Mouse (Mus musculus): ENCODE results near the gene Npm1. TPM values are rescaled to one million over a fixed set of nuclear protein-coding genes. Genes with fewer than 3 reads are reported as not detected.

Npm1 gene
- total and polyA plus RNA-seq, 2 experiments from 2014 or later, result 179 to 254 TPM

DNA sequence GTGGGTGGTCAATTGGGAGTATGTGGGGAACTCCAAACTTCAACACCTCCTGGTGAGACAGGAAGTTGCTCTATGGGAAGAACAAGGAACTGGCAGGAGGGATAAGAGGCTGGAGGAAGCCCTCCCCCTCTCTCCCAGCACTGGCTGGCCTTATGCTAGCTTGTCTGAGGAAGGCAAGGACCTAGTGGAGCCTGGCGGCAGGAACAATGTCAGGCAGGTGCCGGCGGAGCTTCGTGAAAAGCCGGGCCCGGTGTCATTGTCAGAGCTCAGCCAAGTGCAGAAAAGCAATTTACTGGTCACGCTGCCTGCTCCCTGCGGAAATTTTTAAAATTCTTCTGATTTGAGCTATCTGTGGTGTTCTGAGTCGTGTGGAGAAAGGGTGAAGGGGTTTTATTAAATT lies 19.1 kb downstream of the Npm1 start:
- Histone ChIP-seq H3K9ac (replicated peaks; ENCODE audit: low read depth, low read length) (no peak overlapping the region), H3K4me3 (ENCODE audit: low read depth, low read length) (no peak overlapping the region), H3K4me2 (ENCODE audit: low read depth, low read length) (peak overlapping the region; percentile 9; the same call in 1 of the 2 replicates), H3K27ac (ENCODE audit: low read depth) (peak overlapping the region; percentile 91), H3K9me3 (replicated peaks; ENCODE audit: control insufficient read depth, low read length) (no peaks in the 10 kb centered on the region), H3K4me1 (ENCODE audit: control insufficient read depth, insufficient read depth) (peaks cover 39% of the 10 kb centered on the region), H3K27me3 (ENCODE audit: control insufficient read depth, insufficient read depth, low read length) (no peaks in the 10 kb centered on the region), H3K36me3 (replicated peaks; ENCODE audit: control insufficient read depth, insufficient read depth, low read length) (no peaks in the 10 kb centered on the region)
- ATAC-seq (ENCODE audit: insufficient read depth, low read depth) (no peak), DNase-seq (ENCODE audit: low spot score) (no peak)
- 26% methylated on average over 9 of the region's 9 CpGs for WGBS
- TF ChIP-seq EP300 (IDR thresholded peaks at IDR 0.05; ENCODE audit: low read depth) (no peak), CTCF (IDR thresholded peaks at IDR 0.05; ENCODE audit: low read depth) (no peak)

DNA sequence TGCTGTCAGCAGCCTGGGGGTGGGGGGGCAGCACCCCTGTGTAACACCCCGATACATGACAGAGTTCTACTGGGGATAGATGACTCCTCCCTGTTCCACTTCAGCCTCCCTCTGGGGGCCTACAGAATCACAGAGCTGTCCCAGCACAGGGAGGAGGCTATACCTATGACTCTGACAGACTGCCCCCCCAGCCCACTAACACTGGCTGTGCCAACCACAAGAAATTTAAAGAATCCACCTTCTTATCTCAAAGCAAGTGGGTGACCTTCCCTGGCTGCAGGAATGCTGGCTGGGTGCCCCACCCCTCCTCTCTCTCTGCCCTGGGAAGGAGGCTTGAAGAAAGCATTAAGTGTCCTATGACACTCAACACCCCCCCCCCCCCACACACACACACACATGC lies 20.2 kb downstream of the Npm1 start:
- Histone ChIP-seq H3K9me3 (replicated peaks; ENCODE audit: control insufficient read depth, low read length) (no peaks in the 10 kb centered on the region), H3K4me1 (ENCODE audit: control insufficient read depth, insufficient read depth) (peaks cover 39% of the 10 kb centered on the region), H3K4me3 (ENCODE audit: low read depth, low read length) (no peak overlapping the region), H3K27ac (ENCODE audit: low read depth) (peak overlapping the region; percentile 91), H3K27me3 (ENCODE audit: control insufficient read depth, insufficient read depth, low read length) (no peaks in the 10 kb centered on the region), H3K36me3 (replicated peaks; ENCODE audit: control insufficient read depth, insufficient read depth, low read length) (no peaks in the 10 kb centered on the region), H3K9ac (replicated peaks; ENCODE audit: low read depth, low read length) (no peak overlapping the region), H3K4me2 (ENCODE audit: low read depth, low read length) (peak overlapping the region; percentile 24)
- DNase-seq (ENCODE audit: low spot score) (peak; percentile 89), ATAC-seq (ENCODE audit: insufficient read depth, low read depth) (peak; percentile 54)
- peak; percentile 70; the same call in 1 of the 2 replicates for TF ChIP-seq EP300 (IDR thresholded peaks at IDR 0.05; ENCODE audit: low read depth)
- TF ChIP-seq CTCF (IDR thresholded peaks at IDR 0.05; ENCODE audit: low read depth), result no peak
- WGBS, result 40% methylated on average over 1 of the region's 1 CpGs

DNA sequence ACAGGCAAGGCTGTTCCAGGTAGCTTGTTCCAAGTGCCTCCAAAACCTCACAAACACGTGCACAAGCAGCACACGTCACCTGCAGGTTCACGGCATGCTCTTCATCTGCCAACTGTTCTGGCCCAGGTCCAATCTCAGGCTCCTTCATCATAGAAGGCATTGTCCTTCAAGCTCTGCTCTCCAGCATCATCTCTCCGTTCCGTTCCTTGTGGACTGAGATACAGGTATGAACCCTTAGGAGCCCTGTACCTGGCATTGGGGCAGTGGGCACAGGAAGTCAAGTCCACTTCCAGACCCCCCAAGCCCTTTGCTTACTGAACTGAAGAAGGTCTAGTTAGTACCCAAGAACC lies 22.9 kb downstream of the Npm1 start:
- WGBS, result 75% methylated on average over 5 of the region's 5 CpGs
- no peak for ATAC-seq (ENCODE audit: insufficient read depth, low read depth)
- no peaks in the 10 kb centered on the region for H3K9me3 ChIP-seq (replicated peaks; ENCODE audit: control insufficient read depth, low read length)
- H3K4me2 ChIP-seq (ENCODE audit: low read depth, low read length), result no peak overlapping the region
- peaks cover 31% of the 10 kb centered on the region for H3K4me1 ChIP-seq (ENCODE audit: control insufficient read depth, insufficient read depth)
- H3K9ac ChIP-seq (replicated peaks; ENCODE audit: low read depth, low read length), result no peak overlapping the region
- no peak overlapping the region for H3K4me3 ChIP-seq (ENCODE audit: low read depth, low read length)
- no peak for TF ChIP-seq CTCF (IDR thresholded peaks at IDR 0.05; ENCODE audit: low read depth)
- TF ChIP-seq EP300 (IDR thresholded peaks at IDR 0.05; ENCODE audit: low read depth), result no peak
- H3K27ac ChIP-seq (ENCODE audit: low read depth), result no peak overlapping the region
- H3K27me3 ChIP-seq (ENCODE audit: control insufficient read depth, insufficient read depth, low read length), result no peaks in the 10 kb centered on the region
- no peaks in the 10 kb centered on the region for H3K36me3 ChIP-seq (replicated peaks; ENCODE audit: control insufficient read depth, insufficient read depth, low read length)
- no peak for DNase-seq (ENCODE audit: low spot score)

DNA sequence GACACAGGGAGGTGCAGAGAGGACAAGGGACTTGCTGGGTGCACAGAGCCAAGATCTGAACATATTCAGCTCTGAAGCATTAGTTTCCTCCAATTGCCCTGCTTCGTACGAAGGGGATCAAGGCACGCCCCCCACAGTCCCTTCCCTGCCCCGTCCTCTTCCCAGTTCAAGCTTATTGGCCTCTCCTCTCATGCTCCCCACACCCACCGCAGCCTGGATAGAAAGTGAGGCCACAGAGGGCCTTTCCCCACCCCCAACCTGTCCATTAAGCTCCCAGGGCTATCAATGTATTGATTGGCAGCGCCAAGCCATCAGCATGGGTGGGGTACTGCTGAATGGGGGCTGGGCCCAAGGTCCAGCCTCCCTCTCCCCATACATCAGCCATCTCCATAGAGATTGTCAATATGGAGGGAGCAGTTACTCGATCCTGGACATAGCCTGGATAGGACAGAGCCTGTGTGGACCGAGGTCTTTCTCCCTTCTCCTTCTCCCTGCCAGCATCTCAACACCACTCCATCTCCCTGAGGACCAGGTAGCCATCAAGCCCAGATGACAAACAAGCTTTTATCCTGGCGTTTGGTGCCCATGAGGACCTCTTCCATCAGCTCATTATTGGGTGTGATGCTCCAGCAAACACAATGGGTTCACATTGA lies 23.4 kb downstream of the Npm1 start:
- WGBS, result 83% methylated on average over 9 of the region's 9 CpGs

DNA sequence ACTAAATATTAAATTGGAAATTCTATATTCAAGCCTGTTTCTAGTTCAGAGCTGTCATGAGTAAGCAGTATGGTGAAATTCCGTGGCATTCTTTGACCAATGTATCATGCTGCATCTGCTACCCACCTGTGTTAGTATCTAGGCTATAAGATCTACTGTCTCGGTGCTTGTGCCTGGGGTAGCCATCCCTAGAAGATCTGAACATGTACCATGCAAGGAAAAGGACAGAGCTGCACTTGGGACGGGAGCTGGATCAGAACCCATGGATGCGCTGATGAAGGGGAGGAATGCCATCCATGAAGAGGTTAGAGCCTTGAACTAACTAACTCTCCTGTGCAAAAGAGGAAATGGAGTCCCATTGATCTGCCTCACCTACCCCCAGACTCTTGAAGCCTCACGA lies 24.3 kb downstream of the Npm1 start:
- Histone ChIP-seq H3K27me3 (ENCODE audit: control insufficient read depth, insufficient read depth, low read length) (no peaks in the 10 kb centered on the region), H3K4me3 (ENCODE audit: low read depth, low read length) (no peak overlapping the region), H3K4me1 (ENCODE audit: control insufficient read depth, insufficient read depth) (peaks cover 18% of the 10 kb centered on the region), H3K9me3 (replicated peaks; ENCODE audit: control insufficient read depth, low read length) (no peaks in the 10 kb centered on the region), H3K36me3 (replicated peaks; ENCODE audit: control insufficient read depth, insufficient read depth, low read length) (no peaks in the 10 kb centered on the region; the same call in 1 of the 2 replicates), H3K27ac (ENCODE audit: low read depth) (no peak overlapping the region), H3K4me2 (ENCODE audit: low read depth, low read length) (no peak overlapping the region), H3K9ac (replicated peaks; ENCODE audit: low read depth, low read length) (no peak overlapping the region)
- no peak for DNase-seq (ENCODE audit: low spot score)
- no peak for TF ChIP-seq EP300 (IDR thresholded peaks at IDR 0.05; ENCODE audit: low read depth)
- no peak for TF ChIP-seq CTCF (IDR thresholded peaks at IDR 0.05; ENCODE audit: low read depth)
- 89% methylated on average over 5 of the region's 5 CpGs for WGBS
- ATAC-seq (ENCODE audit: insufficient read depth, low read depth), result no peak

More for the DNA sequence above, 23.4 kb downstream of the Npm1 start:
- Histone ChIP-seq H3K36me3 (replicated peaks; ENCODE audit: control insufficient read depth, insufficient read depth, low read length) (no peaks in the 10 kb centered on the region), H3K27ac (ENCODE audit: low read depth) (no peak overlapping the region), H3K4me2 (ENCODE audit: low read depth, low read length) (no peak overlapping the region), H3K9ac (replicated peaks; ENCODE audit: low read depth, low read length) (no peak overlapping the region), H3K4me3 (ENCODE audit: low read depth, low read length) (no peak overlapping the region), H3K9me3 (replicated peaks; ENCODE audit: control insufficient read depth, low read length) (no peaks in the 10 kb centered on the region), H3K4me1 (ENCODE audit: control insufficient read depth, insufficient read depth) (peaks cover 26% of the 10 kb centered on the region), H3K27me3 (ENCODE audit: control insufficient read depth, insufficient read depth, low read length) (no peaks in the 10 kb centered on the region)
- DNase-seq (ENCODE audit: low spot score) (no peak), ATAC-seq (ENCODE audit: insufficient read depth, low read depth) (no peak)
- TF ChIP-seq CTCF (IDR thresholded peaks at IDR 0.05; ENCODE audit: low read depth), result no peak
- no peak for TF ChIP-seq EP300 (IDR thresholded peaks at IDR 0.05; ENCODE audit: low read depth)

All from heart, postnatal 0 days (tissue).